Mouse (Mus musculus) retina, postnatal 7 days (tissue): ENCODE data around the gene Arfgef2.
"Not testable (repeated sequence)": the region's sequence is repeated elsewhere in the genome, so short reads cannot be mapped to it uniquely, and the experiment has no call there.

Source experiments
- DNase-seq: peaks from one replicate; pipeline ENCODE4 v3.0.0-alpha.2; 2012; ENCODE audit warnings: low read depth, low spot score

Gene Arfgef2

GRCm38 (mm10) chr2:166805250-166806172 is at the start of gene Arfgef2:
Arfgef2 (plus strand) TSS chr2:166805588.
- peak; percentile 84 for DNase-seq

- DNase-seq: no peak
Observed at GRCm38 (mm10) chr2:166757969-166758368, 47.4 kb upstream of the Arfgef2 start.

GRCm38 (mm10) chr2:166764051-166764450 is 41.3 kb upstream of the Arfgef2 start:
- no peak for DNase-seq

DNA sequence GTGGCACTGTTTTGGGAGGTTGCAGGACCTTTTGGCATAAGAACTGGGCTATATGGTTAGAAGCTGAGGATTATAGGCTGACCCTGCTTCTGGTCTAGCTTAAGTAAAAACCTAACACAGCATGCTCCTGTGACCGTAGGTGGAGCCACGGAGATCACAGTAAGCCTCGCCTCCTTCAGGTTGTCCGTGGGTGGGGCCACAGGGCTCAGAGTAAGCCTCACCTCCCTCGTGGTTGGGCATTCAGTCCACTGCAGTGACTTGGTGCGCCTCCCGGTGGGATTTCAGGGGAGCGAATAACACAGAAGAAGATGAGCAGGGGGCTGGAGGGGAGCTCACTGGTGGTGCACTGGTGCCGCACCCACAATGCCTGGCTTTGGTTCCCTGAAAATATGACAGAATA is 37.8 kb upstream of the Arfgef2 start:
- no peak for DNase-seq

GRCm38 (mm10) chr2:166771396-166771795 is 34.0 kb upstream of the Arfgef2 start:
- DNase-seq: no peak

- no peak for DNase-seq
Observed at GRCm38 (mm10) chr2:166773587-166773986, 31.8 kb upstream of the Arfgef2 start.

- no peak for DNase-seq
Observed at GRCm38 (mm10) chr2:166774275-166774674, 31.1 kb upstream of the Arfgef2 start.

- DNase-seq: no peak
Observed at GRCm38 (mm10) chr2:166775357-166775893, 30.0 kb upstream of the Arfgef2 start.

- DNase-seq: no peak
Observed at GRCm38 (mm10) chr2:166776272-166776671, 29.1 kb upstream of the Arfgef2 start.

DNA sequence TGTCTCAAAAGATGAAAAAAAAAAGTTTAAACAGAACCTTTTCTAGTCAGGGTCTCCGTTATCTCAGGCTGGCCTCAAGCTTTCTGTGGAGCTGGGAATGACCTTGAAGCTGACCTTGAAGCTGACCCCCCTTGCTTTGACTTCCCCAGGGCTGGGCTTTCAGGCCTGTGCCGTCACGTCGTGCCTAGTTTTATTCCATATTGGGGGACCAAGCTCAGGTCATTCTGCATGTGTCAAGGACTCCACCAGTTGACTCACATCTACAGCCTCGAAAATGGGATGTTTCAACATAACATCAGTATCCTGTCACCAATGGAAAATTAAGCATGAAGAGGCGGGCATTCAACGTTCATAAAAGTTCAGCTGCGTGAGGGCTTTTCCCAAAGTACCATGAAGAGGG is 25.4 kb upstream of the Arfgef2 start:
- no peak for DNase-seq

- no peak for DNase-seq
Observed at GRCm38 (mm10) chr2:166780980-166781578, 24.3 kb upstream of the Arfgef2 start.

GRCm38 (mm10) chr2:166784376-166784775 is 21.0 kb upstream of the Arfgef2 start:
- DNase-seq: no peak

- peak; percentile 85 for DNase-seq
Observed at GRCm38 (mm10) chr2:166786353-166787004, 18.9 kb upstream of the Arfgef2 start.

- no peak for DNase-seq
Observed at GRCm38 (mm10) chr2:166791738-166792137, 13.7 kb upstream of the Arfgef2 start.

DNA sequence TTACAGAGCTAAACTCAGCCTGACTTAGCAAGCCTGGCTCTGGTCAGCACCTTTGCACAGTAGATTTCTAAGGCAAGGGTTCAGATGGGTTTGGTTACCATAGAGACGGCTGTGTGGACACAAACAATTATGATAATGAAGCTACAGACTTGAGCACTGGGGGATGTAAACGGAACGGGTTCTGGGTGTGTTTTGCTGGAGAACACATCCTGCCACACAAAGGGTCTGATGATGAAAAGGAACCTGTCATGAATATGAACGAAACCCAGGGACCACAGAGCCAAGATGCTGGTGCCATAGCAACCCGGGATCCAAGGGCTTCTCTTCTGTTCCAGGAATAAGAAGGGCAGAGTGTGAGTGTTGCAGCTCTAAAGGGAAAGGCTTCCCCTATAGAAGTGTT is 13.0 kb upstream of the Arfgef2 start, which contains the start of gene Trp53rkb:
Gene Trp53rkb (plus strand): TSS at position 177 of the 400 bp plus-strand sequence.
- no peak for DNase-seq

DNA sequence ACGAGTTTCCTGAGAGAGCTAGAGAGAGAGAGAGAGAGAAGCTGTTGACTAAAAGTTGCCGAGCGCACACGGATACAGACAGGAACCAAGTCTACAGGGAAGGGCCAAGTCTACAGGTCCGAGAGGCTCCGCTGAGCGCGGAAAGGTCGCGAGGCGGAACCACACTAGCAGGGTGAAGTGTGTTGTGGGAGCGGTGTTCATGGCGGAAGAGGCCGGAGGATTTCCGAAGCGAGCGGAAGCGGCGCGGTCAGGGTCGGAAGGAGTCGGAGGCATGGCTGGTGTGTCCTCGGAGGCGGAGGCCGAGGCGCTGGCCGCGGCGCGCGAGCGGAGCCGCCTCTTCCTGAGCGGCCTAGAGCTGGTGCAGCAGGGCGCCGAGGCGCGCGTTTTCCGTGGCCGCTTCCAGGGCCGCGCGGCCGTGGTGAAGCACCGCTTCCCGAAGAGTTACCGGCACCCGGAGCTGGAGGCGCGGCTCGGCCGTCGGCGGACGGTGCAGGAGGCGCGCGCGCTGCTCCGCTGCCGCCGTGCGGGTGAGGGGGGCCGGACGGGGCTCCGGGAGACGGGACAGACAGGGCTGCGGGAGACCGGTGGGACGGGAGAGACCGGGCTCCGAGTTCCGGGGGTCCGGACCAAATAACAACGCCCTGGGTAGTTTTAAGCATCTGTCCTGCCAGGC is 11.7 kb upstream of the Arfgef2 start:
- not testable (repeated sequence) for DNase-seq

DNA sequence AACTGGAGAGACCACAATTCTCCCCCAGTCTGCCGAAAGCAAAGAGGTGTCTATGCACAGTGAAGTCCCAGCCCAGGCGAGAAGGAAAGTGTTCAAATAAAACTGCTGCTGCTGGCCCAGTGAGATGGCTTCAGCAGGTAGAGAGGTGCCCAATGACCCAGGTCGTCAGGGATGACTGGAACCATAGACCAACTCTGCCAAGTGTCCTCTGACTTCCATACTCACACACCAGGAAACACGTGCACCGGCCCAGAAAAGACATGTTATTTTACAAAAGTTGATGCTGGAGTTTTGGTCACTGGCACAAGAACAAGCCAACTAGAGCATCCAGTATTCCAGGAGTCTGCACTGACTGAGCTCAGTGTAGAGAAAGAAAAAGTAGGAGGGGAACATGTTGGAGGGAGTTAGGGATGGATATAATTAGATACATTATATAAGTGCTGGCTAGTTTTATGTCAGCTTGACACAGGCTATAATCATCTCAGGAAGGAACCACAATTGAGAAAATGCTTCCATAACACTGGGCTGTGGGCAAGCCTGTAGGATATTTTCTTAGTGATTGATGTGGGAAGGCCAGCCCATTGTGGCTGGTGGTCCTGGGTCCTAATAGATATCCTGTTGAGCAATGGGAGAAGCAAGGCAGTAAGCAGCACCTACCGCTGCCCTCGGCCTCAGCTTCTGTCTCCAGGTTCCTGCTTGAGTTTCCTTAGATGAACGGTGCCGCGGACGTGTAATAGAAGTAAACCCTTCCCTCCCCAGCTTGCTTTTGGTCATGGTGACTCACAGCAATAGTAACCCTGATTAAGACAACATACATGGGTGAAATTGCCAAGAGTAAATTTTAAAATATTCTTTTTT is 5.5 kb upstream of the Arfgef2 start:
- no peak for DNase-seq

DNA sequence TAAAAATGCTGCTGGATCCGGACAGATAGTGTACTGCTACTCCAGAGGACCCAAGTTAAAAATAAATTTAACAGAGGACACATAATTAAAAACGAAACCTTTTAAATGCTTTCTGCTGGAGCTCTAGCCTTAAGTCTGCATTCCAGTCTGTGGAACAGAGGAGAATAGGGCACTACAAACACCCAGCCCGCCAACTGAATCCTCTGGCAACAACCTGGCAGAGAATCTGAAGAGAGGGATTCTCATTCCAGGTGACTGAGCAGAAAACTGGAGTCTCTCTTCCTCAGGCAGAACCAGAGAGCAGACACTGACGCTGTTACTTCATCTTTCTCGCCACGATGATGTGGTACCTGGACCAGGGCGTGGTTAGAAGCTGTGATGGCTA is 4.9 kb upstream of the Arfgef2 start:
- no peak for DNase-seq

- DNase-seq: no peak
Observed at GRCm38 (mm10) chr2:166801436-166801835, 4.0 kb upstream of the Arfgef2 start.

GRCm38 (mm10) chr2:166803298-166803697 is 2.1 kb upstream of the Arfgef2 start:
- DNase-seq: no peak
